Mouse (Mus musculus) kidney, adult 10 weeks (tissue): ENCODE measurements around the gene Phykpl. TPM values are rescaled to one million over a fixed set of nuclear protein-coding genes. Genes with fewer than 3 reads are reported as not detected.

Source experiments
- polyA plus RNA-seq: library from polyadenylated mRNA; stranded (reverse); fragments of 350-450 nt; fragmentation: Illumina TruSeq; extraction: RNeasy Lipid Tissue Mini Kit (QIAGEN cat#74804); gene quantifications from one replicate; pipeline ENCODE4 v1.2.3, GENCODE M21; 2014; ENCODE audit warnings: low read depth, low replicate concordance

Gene Phykpl
- polyA plus RNA-seq, result 15.7 TPM

DNA sequence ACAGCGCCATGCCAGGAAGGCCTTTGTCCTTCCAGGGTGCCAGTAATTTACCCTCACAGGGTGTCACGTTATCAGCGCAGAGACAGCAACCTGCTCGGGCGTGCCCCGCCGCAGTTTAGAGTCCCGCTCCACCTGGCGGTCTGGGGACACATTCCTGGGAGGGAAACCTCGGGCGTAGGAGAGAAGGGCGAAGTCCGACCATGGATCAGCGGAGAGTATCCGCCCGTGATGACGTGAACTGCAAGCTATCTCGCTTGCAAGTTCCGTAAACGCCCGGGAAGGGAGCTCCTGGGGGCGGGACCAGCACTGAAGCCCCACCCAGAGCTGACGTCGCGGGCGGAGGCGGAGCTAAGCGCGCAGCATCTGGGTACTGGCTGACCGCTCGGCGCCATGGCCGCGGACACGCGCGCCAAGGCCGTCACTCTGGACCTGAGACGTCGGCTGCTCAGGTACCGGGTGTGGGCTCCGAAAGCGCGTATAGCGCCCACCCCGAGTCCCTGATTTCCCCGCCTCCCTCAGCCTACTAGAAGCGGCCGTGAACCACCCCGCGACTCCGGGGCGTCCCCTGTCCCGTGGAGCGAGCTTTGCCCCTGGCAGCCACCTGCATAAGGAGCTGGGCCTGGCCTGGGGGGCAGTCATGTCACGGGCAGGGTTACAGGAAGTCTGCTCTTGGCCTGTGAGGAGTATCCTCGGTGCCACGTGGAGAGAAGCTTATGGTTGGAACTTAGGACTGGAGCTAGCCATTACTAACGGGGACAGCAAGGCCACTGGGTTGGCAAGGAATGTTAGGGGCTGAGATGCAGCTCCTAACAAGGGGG lies at the start of gene Phykpl:
Gene Phykpl (plus strand): TSS at position 327 of the 818 bp plus-strand sequence.

DNA sequence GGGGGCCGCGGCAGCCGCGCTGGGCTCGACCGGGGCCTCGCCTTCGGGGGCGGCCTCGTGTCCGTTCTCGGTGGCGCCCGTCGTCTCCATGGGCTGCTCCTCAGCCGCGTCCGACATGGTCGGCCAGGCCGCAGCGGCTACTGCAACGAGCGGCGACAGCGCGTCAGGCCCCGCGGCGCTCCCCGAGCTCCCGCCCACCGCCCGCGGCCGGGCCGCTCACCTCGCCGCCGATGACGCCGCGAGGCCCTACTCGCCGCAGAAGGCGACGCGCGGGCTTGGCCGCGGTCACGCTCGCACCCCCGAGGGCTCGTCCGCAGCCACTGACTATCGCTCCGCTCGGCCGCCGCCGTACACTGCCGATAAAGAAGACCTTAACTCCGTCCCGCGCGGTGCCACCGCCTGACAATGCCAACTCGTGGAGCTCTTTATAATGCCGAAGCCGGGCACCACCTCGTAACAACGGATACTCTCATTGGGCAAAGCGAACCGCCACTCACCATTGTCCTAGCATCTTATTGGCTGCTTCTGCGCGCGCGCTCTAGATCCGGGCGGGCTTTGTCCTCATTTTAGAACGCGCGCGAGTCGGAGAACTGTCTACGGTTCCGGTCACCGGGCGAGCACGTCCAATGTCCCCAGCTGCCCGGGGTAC lies 22.0 kb downstream of the Phykpl start, which contains the start of gene Hnrnpab:
Gene Hnrnpab (minus strand): TSS at position 401 of the 649 bp plus-strand sequence.

DNA sequence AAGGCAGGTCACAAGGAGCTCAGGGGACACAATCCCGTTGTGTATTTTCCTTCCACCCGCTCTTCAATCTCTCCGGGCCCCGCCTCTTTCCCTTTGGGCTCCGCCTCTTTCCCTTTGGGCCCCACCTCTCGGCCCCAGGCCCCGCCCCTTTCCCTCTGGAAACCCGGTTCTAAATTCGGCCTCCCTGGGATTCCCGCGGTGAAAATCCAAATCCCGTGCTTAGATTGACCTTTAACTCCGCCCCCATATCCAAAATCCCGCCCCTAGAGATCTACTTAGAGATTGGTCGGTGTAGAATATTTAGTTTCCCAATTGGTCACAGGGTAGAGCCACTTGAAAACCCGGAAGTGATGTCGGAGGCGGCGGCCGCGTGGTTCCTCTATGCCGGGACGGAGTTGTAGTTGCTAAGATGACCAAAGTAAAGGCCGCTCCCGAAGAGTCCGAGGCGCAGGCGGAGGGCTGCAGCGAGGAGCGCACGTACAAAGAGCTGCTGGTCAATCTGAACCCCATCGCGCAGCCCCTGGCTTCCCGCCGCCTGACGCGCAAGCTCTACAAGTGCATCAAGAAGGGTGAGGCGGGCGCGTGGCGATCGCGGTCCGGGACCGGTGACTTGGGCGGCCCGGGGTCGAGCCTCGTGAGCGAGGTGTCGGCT lies 35.0 kb downstream of the Phykpl start, which contains the start of gene Nhp2:
Gene Nhp2 (plus strand): TSS at position 327 of the 652 bp plus-strand sequence.

DNA sequence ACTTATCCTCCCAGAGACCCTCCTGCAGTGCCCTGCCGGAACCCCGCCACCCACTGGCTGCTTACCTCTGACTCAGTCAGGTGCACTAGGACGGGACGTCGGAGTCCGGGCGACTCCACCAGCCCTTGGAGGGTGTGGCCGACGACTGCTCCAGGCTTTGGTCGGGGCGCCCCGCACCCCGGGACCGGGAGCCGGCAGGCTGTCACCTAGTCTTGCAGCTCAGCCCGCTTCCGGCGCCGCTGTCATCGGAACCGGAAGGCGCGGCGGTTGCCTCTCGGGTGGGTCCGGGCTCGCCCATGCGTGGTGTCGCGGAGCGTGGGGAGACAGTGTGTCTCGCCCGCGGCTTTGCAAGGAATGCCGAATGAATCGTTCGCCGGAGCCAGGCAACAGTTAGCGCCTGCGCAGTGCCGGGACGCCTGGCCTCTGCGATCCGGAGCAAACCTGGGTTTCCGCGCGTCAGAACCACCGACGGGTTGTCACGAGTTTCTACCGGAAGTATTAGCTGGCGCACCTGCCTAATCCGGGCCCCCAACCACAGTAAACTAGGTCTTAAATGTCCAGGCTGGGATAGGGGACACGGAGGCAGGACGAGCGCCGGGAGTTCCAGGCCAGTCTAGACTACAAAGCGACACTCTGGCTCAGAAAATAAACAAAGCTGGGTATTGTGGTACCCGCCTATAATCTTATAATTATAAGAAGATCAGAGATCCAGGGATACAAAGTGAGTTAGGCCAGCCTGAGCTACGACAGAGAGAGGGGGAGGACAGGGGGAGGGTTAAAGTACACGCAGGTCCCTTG lies 51.2 kb downstream of the Phykpl start, which contains the start of gene Rmnd5b:
Gene Rmnd5b (minus strand): TSS at position 372 of the 798 bp plus-strand sequence.

DNA sequence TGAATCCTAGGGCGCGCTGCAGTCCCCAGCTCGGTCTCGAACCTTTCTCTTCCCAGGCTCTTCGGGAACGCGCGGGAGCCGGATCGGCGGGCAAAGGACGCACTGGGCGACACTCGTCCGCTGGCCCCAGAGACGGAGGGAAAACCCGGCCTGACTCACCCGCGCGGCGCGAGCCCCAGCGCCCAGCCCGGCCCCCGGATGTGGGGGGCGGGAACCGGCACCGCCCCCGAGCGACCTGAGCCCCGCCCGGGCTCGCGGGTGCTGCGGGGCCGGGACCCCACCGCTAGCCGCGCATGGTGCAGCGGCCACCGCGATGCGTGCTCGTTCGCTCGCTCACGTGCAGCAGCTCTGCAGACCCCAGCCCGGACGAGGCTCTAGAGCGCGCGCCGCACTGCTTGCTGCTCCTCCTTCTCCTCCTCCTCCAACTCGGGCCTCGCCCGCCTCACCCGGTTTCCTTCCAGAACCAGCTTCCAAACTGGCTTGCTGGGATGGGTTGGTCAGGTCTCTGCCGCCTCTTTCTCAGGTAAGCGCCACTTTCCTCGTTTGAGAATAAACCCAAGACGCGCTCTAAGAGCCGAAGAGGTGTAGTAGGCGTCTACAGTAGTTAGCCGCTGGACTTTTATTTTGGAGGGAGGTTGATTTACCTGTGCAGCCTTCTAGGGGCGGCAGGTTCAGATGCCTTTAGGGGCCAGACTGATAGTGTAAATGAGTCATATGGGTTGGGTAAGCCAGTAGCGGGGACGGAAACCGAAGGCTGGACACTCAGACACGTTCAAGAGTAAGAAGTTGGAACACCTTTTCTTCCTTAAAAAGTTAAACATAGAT lies 66.3 kb downstream of the Phykpl start, which contains the start of the genes N4bp3 and D930048N14Rik:
Gene N4bp3 (minus strand): TSS at position 152 of the 825 bp plus-strand sequence.
Gene D930048N14Rik (plus strand): TSS at position 264 of the 825 bp plus-strand sequence.

Other genes with a start within 250 kb of the Phykpl start
- gene Hnrnpab, start 22.1 kb downstream of the Phykpl start, polyA plus RNA-seq, result 240 TPM
- gene Nhp2, start 35.0 kb downstream of the Phykpl start, polyA plus RNA-seq, result 1.2 TPM
- gene Rmnd5b, start 51.1 kb downstream of the Phykpl start, polyA plus RNA-seq, result 8.2 TPM
- not detected for gene N4bp3, start 66.1 kb downstream of the Phykpl start, polyA plus RNA-seq
- 1.6 TPM for gene D930048N14Rik, start 66.2 kb downstream of the Phykpl start, polyA plus RNA-seq
- gene 0610009B22Rik, start 104.1 kb downstream of the Phykpl start, polyA plus RNA-seq, result 103 TPM
- gene Sec24a, start 178.9 kb downstream of the Phykpl start, polyA plus RNA-seq, result 28.0 TPM
- 348 TPM for gene Sar1b, start 178.9 kb downstream of the Phykpl start, polyA plus RNA-seq